Mouse (Mus musculus) neural tube, embryonic 11.5 days (tissue): ENCODE measurements around the gene Gfy. TPM values are rescaled to one million over a fixed set of nuclear protein-coding genes. Genes with fewer than 3 reads are reported as not detected.

Experiments used
- ATAC-seq: fragments of 200-750 bp; cut with Nextera tagmentation; 2 replicates; pipeline ENCODE4 v1.8.0; 2017; ENCODE audit warnings: moderate number of reproducible peaks, mild to moderate bottlenecking, moderate TSS enrichment, moderate library complexity; ENCODE audit not compliant: insufficient read depth, low FRiP score, low TSS enrichment
- DNase-seq: peaks from one replicate; pipeline ENCODE4 v3.0.0-alpha.2; 2015; ENCODE audit warnings: low spot score
- H3K27ac ChIP-seq: fragments of 300-500 bp; sonication (generic); 2 replicates; pipeline ENCODE4 v1.5.1; 2014; ENCODE audit warnings: low read depth, mild to moderate bottlenecking, low read length
- H3K27me3 ChIP-seq: fragments of 300-500 bp; sonication (generic); 2 replicates; pipeline ENCODE4 v1.6.1; 2014; ENCODE audit warnings: mild to moderate bottlenecking, low read length, mixed read lengths; ENCODE audit not compliant: control insufficient read depth, insufficient read depth
- H3K36me3 ChIP-seq: fragments of 300-500 bp; sonication (generic); 2 replicates; pipeline ENCODE4 v1.6.1; 2014; ENCODE audit warnings: mild to moderate bottlenecking, low read length, moderate library complexity, mixed read lengths; ENCODE audit not compliant: control insufficient read depth, insufficient read depth
- H3K4me1 ChIP-seq: fragments of 300-500 bp; sonication (generic); 2 replicates; pipeline ENCODE4 v1.6.1; 2014; ENCODE audit warnings: low read length, mixed read lengths; ENCODE audit not compliant: control insufficient read depth, insufficient read depth
- H3K4me2 ChIP-seq: fragments of 300-500 bp; sonication (generic); 2 replicates; pipeline ENCODE4 v1.6.1; 2014; ENCODE audit warnings: low read depth, mild to moderate bottlenecking, moderate library complexity
- H3K4me3 ChIP-seq: fragments of 300-500 bp; sonication (generic); 2 replicates; pipeline ENCODE4 v1.5.1; 2014; ENCODE audit warnings: low read depth, low read length
- H3K9ac ChIP-seq: fragments of 300-500 bp; sonication (generic); 2 replicates; pipeline ENCODE4 v1.6.1; 2014; ENCODE audit warnings: mild to moderate bottlenecking, low read length
- H3K9me3 ChIP-seq: fragments of 300-500 bp; sonication (generic); 2 replicates; pipeline ENCODE4 v1.6.1; 2016; ENCODE audit warnings: low read length; ENCODE audit not compliant: control insufficient read depth
- WGBS: fragments of 180-500 bp; shearing (Covaris S2); extraction: QIAGEN DNeasy Blood & Tissue Kit; methylation state at CpG from one replicate; pipeline ENCODE4 v1.1.7; 2014; 5-methylcytosine and 5-hydroxymethylcytosine counted together
- microRNA-seq: library from miRNA; unstranded; fragments of <30 nt; microRNA quantifications from one replicate; pipeline ENCODE4, GENCODE M21; 2016
- polyA plus RNA-seq: library from polyadenylated mRNA; unstranded; fragments of >200 nt; fragmentation: Nextera tagmentation; extraction: Ambion mirVana; gene quantifications from 2 replicates; pipeline ENCODE4 v1.2.1, GENCODE M21; 2014

Gfy gene
- polyA plus RNA-seq, 1 experiment from 2014 or later, result not detected

GRCm38 (mm10) chr7:45126844-45127699, 52.3 kb downstream of the Gfy start:
- H3K4me3 ChIP-seq, result peak overlapping the region; percentile 95
- H3K4me1 ChIP-seq, result peaks cover 27% of the 10 kb centered on the region
- peaks cover 28% of the 10 kb centered on the region for H3K36me3 ChIP-seq
- H3K9me3 ChIP-seq, result no peaks in the 10 kb centered on the region
- peak overlapping the region; percentile 84 for H3K27ac ChIP-seq
- 49% methylated on average over 21 of the region's 21 CpGs for WGBS
- H3K4me2 ChIP-seq, result peak overlapping the region; percentile 96
- ATAC-seq (no peak), DNase-seq (no peak)
- H3K27me3 ChIP-seq, result no peaks in the 10 kb centered on the region
- H3K9ac ChIP-seq, result peak overlapping the region; percentile 99

Small RNAs within 50 kb of the gene (microRNA-seq; reads per million reads assigned to microRNA genes)
- gene Mir5121 (10.7 reads per million, percentile 23 among the genes with 10 or more reads in this experiment), gene Mir7055 (not detected)

Other genes with a start within 250 kb of the Gfy start
- gene Tsks, start 236.4 kb downstream of the Gfy start, polyA plus RNA-seq, result 0.27 TPM in 1 of 2 replicates, not detected in the other
- gene Cpt1c, start 204.7 kb downstream of the Gfy start, polyA plus RNA-seq, result 22.0 and 25.2 TPM in 2 replicates
- 304 and 319 TPM in 2 replicates for gene Prmt1, start 193.0 kb downstream of the Gfy start, polyA plus RNA-seq
- gene Irf3, start 181.9 kb downstream of the Gfy start, polyA plus RNA-seq, result 67.1 and 72.3 TPM in 2 replicates
- gene Bcl2l12, start 180.9 kb downstream of the Gfy start, polyA plus RNA-seq, result 51.6 and 52.9 TPM in 2 replicates
- gene Scaf1, start 163.2 kb downstream of the Gfy start, polyA plus RNA-seq, result 54.7 and 57.6 TPM in 2 replicates
- 17.7 and 20.0 TPM in 2 replicates for gene Rras, start 161.6 kb downstream of the Gfy start, polyA plus RNA-seq
- gene Prr12, start 126.7 kb downstream of the Gfy start, polyA plus RNA-seq, result 12.9 and 13.2 TPM in 2 replicates
- gene Nosip, start 117.1 kb downstream of the Gfy start, polyA plus RNA-seq, result 59.3 and 65.1 TPM in 2 replicates
- 14.8 and 16.2 TPM in 2 replicates for gene Prrg2, start 116.9 kb downstream of the Gfy start, polyA plus RNA-seq
- gene Rcn3, start 87.3 kb downstream of the Gfy start, polyA plus RNA-seq, result 142 and 151 TPM in 2 replicates
- 11.3 and 12.8 TPM in 2 replicates for gene Fcgrt, start 75.7 kb downstream of the Gfy start, polyA plus RNA-seq
- gene Rps11, start 55.1 kb downstream of the Gfy start, polyA plus RNA-seq, result 1,454 and 1,462 TPM in 2 replicates
- gene Rpl13a, start 50.8 kb downstream of the Gfy start, polyA plus RNA-seq, result 1,071 and 1,190 TPM in 2 replicates
- gene Gm45713, start 43.3 kb downstream of the Gfy start, polyA plus RNA-seq, result 0.21 and 0.30 TPM in 2 replicates
- 0.76 and 0.85 TPM in 2 replicates for gene Flt3l, start 43.1 kb downstream of the Gfy start, polyA plus RNA-seq
- 98.4 and 108 TPM in 2 replicates for gene Pih1d1, start 25.3 kb downstream of the Gfy start, polyA plus RNA-seq
- gene Aldh16a1, start 25.0 kb downstream of the Gfy start, polyA plus RNA-seq, result 34.2 and 37.6 TPM in 2 replicates
- gene Slc17a7, start 15.6 kb downstream of the Gfy start, polyA plus RNA-seq, result 2.3 and 3.6 TPM in 2 replicates
- not detected in 2 replicates for gene Pth2, start 1.4 kb upstream of the Gfy start, polyA plus RNA-seq
- 0.27 and 0.47 TPM in 2 replicates for gene Ccdc155, start 25.3 kb upstream of the Gfy start, polyA plus RNA-seq
- 3.1 and 5.2 TPM in 2 replicates for gene Dkkl1, start 32.6 kb upstream of the Gfy start, polyA plus RNA-seq
- 247 and 252 TPM in 2 replicates for gene Tead2, start 36.2 kb upstream of the Gfy start, polyA plus RNA-seq
- gene Cd37, start 59.5 kb upstream of the Gfy start, polyA plus RNA-seq, result 0.74 and 0.76 TPM in 2 replicates
- 0.11 TPM in 1 of 2 replicates, not detected in the other for gene Slc6a16, start 61.5 kb upstream of the Gfy start, polyA plus RNA-seq
- gene Slc6a21, start 97.9 kb upstream of the Gfy start, polyA plus RNA-seq, result not detected in 2 replicates
- gene Trpm4, start 154.2 kb upstream of the Gfy start, polyA plus RNA-seq, result 6.5 and 8.6 TPM in 2 replicates
- gene Hrc, start 155.7 kb upstream of the Gfy start, polyA plus RNA-seq, result 0.87 and 1.1 TPM in 2 replicates
- 11.9 and 12.1 TPM in 2 replicates for gene Ppfia3, start 187.4 kb upstream of the Gfy start, polyA plus RNA-seq
- gene Lin7b, start 191.0 kb upstream of the Gfy start, polyA plus RNA-seq, result 1.6 and 3.4 TPM in 2 replicates
- gene Snrnp70, start 216.2 kb upstream of the Gfy start, polyA plus RNA-seq, result 66.4 and 74.1 TPM in 2 replicates
- 0.20 TPM in 1 of 2 replicates, not detected in the other for gene Kcna7, start 226.1 kb upstream of the Gfy start, polyA plus RNA-seq
- 1.2 and 1.6 TPM in 2 replicates for gene Ntf5, start 234.1 kb upstream of the Gfy start, polyA plus RNA-seq
- not detected in 2 replicates for gene Lhb, start 241.3 kb upstream of the Gfy start, polyA plus RNA-seq